Mouse (Mus musculus) monocyte, adult 5-6 weeks (primary cell): ENCODE results near the gene Hoxd9. TPM values are rescaled to one million over a fixed set of nuclear protein-coding genes. Genes with fewer than 3 reads are reported as not detected.

Source experiments
- ATAC-seq: fragments of 153-309, 156-312 bp; replicated peaks from 2 replicates; pipeline ENCODE4 v1.8.0; 2017; ENCODE audit warnings: mild to moderate bottlenecking; ENCODE audit not compliant: low TSS enrichment, insufficient number of reproducible peaks, severe bottlenecking, poor library complexity, low FRiP score
- total RNA-seq: library from RNA; stranded (forward); fragments of 200-1000, 200-491, 200-594 nt; gene quantifications from 3 replicates; pipeline ENCODE4 v1.2.3, GENCODE M21; 2017

Hoxd9 gene
- total RNA-seq, 1 experiment from 2014 or later = not detected

DNA sequence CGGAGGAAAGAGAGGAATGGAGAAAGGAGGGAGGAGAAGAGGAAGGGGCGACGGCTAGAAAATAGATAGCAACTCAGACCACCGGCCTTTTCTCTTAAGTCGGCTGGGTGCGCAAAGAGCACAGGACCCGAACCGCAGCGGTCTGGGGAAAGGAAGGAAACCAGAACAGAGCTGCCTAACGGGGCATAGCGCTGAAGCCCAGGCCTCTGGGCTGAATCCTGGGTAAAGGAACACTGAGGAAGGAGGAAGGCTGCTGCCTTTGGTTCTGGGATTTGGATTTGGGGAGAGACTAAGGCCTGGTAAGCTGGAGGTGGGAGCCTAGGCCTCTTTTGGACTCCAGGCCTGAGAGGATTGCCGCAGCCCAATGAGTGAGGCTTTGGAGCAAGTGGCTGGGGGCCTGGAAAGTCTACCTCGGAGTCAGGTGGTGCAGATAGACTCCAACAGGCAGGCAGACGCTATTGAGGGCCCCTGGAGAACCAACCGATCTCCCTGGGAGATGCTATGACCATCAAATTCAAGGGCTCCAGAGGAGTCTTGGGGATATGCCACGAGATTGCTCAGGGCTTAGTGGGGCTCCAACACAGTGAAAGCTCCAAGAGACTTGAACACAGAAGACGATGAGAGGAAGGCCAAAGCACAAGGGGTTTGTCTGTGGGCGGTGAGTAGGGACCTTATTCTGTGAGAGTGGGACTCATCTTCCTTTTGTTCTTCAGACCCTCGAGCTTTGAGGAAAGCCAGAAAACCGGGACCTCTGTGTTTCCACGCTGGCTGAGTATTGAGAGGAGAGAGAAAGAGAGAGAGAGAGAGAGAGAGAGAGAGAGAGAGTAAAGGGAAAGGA, 16.7 kb upstream of the Hoxd9 start:
- ATAC-seq = no peak

DNA sequence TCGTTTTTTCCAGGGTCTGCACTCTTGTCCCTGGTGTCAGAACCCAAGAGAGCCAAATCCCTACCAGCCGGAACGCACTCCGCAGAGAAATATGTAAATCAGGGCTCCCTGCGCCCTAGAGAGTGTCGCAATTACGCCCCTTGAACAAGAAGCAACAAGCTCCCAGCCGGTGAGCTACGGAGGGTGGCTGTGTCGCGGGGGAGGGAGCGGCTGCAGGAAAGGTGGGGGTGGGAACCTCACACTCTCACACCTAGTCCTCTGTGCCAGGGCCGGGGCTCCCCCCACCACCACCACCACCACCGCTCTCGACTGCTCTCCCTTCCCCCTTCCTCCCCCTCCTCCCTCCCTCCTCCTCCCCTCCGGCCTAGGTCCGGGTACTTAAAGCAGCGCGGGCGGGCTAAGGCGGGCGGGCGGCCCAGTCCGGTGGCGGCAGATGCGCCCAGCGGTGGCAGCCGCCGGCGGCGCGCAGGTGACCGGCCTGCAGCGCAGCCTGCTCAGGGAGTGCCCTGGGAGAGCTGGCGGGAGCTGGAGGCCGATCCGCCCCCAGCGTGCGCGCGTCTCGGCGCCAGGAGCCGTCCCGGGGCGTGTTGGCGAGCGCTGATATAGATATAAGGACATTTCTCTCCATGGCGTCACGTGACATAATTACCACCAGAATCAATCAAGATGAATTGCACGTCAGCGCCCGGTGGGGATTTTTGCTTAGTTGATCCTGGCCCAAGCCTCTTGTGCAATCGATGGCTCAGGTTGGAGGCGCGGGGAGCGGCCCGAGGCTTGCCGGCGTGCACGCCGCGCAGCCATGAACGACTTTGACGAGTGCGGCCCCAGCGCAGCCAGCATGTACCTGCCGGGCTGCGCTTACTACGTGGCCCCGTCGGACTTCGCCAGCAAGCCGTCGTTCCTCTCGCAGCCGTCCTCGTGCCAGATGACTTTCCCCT, 15.7 kb upstream of the Hoxd9 start:
- ATAC-seq = no peak

DNA sequence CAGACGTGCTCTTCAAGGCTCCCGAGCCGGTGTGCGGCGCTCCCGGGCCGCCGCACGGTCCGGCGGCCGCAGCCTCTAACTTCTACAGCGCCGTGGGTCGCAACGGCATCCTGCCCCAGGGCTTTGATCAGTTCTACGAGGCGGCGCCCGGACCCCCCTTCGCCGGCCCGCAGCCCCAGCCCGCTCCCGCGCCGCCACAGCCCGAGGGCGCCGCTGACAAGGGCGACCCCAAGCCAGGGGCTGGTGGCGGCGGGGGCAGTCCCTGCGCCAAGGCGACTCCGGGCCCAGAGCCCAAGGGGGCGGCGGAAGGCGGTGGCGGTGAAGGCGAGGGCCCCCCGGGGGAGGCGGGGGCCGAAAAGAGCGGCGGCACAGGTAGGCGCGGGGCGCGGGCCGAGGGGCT, 14.7 kb upstream of the Hoxd9 start:
- no peak for ATAC-seq

DNA sequence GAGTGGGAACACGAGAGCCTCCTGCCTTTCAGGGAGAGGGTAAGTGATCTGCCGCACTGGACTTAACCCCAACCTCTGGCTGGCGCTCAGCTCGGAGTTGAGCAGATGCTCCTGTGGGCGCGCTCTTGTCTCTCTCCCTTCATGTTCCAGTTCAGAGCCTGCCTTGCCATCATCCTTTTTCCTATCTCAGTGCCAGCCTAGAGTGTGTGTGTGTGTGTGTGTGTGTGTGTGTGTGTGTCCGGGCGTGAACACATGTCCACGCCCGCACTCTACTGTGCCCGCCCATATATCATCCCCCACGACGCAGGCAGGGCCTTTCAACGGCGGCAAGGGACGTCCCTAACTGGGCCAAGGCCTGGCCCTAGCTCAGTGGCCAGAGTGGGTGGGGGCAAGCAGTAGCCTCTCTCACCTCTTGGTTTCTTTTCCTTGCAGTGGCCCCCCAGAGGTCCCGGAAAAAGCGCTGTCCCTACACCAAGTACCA, 14.0 kb upstream of the Hoxd9 start:
- no peak for ATAC-seq

DNA sequence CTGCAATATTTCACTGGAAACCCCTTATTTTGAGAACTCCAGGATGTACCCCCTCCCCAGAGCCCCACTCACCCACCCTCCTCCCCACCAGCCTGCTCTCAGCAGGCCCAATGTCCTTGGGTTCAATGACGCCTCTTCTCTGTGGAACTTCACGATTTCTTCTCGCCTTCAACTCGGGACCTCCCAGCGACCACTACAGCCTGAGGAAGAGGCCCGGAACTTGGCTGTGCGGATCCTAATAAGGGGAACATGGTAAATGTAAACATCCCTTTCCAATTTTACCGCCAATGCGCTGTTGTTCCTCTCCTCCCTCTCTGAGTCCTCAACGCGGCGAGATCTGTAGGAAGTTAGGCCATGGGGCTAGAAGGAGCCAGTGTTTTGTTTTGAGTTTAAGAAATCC, 13.4 kb upstream of the Hoxd9 start:
- ATAC-seq = no peak

DNA sequence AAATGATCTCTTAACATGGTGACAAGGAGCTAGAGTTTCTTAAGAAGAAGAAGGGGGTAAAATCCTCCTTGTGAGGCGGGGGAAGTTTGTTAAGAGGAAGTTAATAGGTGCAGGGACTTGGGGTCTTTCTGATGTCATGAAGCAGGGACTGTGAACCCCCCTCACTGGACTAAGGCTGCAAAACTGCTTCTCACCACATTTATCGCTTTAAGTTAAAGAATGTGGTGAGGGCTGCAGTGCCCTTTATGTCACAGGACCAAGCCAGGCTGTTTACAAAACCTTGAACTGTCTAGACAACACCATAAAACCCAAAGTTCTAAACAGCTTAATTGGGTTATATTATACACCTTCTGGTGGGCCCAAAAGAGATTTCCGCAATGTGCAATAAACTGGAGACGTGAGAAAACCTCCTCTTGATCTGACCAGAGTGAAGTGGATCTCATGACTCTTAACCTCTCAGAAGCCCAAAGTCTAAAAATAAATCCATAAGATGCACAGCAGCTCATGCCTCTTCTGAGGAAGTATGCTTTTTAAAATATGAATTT, 12.4 kb upstream of the Hoxd9 start:
- ATAC-seq = no peak

DNA sequence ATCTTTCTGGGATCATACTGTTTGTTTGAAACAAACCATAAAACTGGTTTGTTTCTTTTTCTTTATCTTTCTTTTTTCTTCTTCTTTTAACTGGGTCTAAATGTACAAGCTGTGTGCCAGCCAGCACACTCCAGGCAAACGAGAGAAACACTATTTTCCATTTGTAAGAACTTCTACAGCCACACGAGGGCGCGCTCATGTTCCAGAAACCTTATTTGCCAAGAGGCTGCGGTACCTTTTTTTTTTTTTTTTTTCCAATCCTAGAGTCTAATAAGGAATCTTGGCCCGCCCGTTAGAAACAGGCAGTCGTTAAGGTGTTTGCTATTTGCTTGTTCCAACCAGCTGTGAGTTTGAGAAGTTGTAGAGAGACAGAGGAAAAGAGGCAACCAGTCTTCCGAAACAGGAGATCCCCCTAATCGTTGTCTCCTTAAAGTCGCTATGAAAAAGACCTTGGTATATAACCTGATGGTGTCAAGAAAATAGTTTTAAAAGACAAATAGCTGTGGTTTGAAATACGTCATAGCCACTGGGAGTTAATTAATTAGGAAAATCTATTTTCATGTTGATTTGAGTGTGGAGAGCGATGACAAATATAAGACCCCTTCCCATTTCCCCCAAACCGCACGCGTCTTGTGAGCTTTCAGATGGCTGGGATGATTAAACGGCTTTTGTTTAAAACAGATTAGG, 11.1 kb upstream of the Hoxd9 start:
- ATAC-seq = no peak

DNA sequence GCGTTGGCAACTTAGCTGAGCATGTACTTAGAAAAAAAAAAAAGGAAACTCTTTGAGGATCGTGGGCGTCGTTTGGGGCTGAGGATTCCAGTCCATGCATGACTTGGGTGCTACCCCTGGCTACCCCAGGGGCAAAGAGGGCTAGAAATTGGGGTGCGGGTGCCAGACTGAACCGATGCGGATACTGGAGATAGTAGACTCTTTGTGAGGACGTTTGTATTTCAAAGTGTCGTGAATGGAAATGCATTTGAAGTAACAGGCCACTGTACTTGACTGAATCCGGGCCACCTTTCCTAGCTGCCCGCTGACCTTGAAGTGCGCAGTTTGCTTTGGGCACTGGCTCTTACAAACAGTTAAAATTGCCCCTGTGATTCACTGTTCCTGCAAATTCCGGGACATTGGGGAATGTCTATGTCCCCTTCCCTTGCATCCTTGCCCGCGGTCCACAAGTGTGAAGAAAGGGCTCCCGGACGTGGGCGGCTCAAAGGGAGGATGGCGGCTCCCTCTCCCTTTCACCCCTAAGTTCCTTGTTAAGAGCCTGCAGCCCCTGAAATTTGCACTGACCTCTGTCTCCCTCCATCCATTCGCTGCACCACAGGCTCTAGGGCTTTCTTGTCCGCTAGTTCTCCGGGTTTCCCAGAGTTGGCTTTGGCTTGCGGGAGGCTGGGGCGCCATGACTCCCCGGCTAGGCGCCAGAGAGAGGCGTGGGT, 10.4 kb upstream of the Hoxd9 start:
- ATAC-seq = no peak

DNA sequence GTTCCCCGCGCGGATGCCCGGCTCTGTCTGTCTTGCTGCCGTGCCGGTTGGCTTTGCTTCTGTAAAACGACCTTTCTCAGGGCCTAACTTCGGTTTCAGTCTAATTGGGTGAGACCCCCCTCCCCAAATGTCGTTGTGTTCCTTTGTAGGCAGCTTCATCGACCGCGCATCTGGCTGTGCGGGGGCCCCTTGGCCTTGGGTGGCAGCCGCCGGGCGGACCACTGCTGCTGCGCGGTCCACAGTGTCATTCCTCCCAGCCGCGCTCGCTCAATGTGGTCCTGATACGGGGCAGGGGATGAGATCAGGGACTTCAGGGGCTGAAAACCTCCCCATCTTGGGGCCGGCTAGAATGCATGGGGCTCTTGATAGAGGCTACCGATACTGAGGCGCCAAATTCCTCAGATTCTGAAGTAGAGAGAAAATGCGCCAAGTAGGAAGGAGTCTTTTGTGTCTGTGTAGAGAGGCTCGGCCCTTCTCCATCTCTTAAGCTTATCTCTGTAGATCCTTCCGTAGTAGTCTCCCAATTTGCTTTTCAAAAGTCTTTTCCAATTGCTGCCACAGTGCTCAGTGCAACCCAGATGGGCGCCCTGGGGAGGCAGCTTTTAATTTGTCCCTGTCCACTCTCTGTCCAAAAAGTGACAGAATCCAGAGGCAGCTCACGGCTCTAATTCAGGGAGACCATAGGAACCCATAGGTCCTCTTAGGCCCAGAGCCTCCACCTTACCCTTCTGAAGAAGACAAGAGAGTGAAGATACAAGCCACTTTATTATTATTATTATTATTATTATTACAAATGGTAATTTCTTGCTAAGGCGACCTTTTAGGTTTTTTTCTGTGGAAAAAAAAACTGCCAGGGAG, 9.6 kb upstream of the Hoxd9 start:
- ATAC-seq = no peak

DNA sequence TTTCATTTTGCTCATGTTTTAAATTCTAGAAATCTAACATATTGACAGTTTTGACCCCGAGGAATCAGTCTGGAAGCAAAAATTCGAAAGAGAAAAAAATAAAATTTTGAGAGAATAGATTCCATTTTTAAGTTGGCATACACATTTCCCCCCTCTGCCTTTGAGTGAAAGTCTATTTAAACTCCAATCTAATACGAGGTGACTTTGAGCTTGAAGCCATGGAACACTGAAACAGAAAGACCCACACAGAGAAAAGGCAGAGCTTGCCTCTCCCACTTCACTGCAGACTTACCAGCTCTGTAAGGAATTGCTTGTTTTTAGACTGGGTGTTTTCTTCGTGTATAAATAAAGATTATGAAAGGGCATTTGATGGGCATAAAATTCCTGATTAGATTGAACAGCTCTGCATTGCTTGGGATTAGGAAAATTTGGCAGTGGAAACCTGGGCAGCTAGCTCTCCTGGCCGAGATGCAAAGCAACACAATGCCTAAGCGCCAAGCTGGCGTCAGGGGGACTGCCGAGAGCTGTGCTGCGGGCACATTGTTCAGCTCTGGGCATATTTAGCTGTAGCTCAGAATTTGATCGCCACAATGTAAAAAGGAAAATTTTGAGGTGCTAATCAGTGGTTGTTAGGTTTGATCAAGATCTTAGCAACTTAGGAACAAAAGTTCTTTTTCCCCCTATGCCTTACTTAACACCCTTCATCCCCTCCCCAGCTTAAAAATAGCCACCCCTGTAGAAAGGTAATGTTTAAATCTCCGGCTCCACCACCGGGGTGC, 8.5 kb upstream of the Hoxd9 start:
- no peak for ATAC-seq

DNA sequence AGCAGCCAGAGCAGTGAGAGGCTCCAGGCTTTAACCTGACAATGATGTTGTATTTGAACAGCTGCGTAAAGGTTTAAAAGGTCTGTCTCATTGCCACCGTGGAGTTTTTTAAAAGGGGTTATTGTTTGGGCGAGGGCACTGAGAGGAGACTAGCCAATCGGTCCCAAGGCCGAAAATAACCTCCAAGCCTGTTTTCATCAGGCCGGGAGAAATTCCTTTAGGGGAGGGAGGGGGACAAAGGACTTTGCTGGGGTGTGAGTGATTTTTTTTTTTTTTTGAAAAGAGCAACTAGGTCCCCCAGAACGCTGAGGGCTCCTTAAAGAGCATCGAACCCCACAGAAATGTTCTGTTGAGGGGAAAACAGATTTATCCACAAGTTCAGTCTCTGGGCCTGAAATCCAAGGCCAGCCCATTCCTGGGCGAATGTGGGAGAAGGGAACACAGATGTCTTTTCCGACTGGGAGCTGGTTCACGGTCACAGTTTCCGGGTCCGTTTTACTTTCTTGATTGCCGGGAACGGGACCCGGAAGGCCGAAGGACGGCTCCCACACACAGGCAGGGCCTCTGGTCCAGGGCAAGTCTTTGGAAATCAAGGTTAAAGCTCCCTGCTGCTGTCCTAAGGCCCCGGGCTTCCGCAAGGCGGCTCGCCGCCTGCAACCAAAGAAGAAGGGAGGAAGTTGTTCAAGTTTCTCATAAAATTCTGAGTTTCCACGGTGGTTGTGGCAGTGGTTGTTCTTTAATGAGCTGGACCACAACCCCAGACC, 7.8 kb upstream of the Hoxd9 start:
- no peak for ATAC-seq

DNA sequence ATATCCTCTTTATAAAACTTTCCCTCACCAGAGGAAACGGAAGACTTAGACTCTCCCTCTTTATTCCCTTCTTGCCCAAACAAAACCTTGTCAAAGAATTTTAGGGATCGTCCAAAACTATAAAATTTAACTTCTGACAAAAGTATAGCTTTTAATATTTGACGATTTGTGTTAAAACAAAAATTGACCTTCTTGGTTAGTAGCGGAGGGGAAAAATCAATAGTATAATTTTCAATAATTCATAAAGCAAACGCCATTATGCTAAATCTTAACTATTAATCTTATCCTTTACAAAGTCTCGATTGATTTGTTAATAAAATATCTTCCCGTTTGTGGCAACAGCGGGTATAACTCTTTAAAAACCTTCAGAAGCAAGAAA, 7.2 kb upstream of the Hoxd9 start:
- ATAC-seq = no peak

DNA sequence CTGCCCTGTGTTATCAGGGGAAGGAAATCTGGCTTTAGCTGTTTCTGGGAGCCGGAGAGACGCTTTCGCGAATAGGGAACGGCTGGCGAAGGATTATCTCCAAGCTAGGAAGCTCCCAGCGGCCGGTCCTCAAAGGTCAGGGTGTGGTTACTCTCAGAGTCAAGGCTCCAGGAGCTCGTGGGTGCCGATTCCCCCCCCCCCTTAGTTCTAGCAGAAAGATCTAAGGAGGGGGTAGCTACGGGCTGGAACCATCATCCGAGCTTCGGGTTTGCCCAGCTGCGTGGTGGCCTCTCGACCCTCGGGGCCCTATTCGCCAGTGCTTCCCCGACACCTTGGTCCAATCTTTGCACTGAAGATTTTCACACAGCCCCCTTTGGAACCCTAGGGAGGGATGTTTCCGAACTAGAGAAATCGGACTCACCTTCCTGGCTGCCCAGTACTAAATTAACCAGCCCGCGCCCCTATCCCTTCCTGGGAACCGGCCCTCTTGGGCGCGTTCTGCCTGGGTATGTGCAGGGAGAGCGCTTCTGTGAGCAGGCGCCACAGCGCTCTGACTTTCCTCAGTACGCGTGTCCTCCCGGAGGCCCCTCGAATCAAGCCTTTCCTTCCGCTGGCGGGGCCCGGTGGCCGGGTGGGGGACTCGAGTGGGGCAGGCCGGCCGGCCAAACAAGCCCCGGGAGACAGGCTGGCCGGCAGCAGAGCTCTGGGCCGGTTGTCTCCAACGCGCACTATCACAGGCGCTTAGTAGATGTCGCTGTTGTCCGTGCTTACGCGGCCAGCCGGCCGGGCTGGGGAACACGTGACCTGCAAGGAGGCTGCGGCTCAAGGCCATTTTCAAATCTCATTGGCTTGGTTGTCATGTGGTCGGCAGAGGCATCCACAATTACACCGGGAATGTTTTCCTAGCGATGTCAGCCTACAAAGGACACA, 6.2 kb upstream of the Hoxd9 start, which contains the start of gene Hoxd10:
Gene Hoxd10, plus strand, starts transcription at position 903 of the 930 bp plus-strand sequence.
- ATAC-seq = no peak

DNA sequence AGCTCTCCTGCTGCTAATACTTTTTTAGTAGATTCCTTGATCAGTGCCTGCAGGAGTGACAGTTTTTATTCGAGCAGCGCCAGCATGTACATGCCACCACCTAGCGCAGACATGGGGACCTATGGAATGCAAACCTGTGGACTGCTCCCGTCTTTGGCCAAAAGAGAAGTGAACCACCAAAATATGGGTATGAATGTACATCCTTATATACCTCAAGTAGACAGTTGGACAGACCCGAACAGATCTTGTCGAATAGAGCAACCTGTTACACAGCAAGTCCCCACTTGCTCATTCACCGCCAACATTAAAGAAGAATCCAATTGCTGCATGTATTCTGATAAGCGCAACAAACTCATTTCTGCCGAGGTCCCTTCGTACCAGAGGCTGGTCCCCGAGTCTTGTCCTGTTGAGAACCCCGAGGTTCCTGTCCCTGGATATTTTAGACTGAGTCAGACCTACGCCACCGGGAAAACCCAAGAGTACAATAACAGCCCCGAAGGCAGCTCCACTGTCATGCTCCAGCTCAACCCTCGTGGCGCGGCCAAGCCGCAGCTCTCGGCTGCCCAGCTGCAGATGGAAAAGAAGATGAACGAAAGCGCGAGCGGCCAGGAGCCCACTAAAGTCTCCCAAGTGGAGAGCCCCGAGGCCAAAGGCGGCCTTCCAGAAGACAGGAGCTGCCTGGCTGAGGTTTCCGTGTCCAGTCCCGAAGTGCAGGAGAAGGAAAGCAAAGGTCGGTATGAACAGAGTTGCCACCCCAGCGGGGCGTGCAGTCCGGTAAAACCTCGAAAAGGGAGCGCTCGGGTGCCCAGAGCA, 5.3 kb upstream of the Hoxd9 start:
- no peak for ATAC-seq
